Mouse (Mus musculus) adrenal gland (tissue): ENCODE results near the gene Txnl4b.

ENCODE experiments used
- intact Hi-C: fragments of 180-260 bp; cut with DNase I; formaldehyde crosslinking; loops from one replicate; pipeline ENCODE4 v1.15.1; 2025

Gene Txnl4b

DNA sequence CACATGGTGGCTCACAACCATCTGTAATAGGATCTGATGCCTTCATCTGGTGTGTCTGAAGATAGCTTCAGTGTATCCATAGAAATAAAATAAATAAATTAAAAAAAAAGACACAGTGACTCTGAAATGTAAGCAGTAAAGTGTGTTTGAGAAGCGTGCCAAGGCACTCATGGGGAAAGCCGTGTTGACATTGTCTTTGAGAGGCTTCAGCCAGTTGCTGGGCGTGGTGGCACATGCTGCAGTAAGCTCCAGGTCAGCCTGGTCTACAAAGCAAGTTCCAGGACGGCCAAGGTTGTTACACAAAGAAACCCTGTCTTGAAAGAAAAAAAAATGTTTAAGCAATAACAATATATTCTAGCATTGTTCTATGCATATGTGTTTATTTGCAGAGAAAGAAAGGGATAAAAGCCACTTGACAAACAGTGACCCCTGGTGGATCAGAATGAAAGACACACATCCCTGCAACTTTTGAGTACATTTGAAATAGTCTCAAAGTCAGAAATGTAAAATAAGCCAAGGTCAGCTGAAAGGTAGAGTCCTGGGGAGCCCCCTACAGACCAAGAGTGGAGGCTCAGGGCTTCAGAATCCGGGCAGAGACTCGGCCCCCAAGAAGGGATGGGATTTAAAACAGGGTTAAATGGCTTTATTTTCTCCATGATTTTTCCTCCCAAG, 27.6 kb downstream of the Txnl4b start:
- intact Hi-C loops: no loop called here

DNA sequence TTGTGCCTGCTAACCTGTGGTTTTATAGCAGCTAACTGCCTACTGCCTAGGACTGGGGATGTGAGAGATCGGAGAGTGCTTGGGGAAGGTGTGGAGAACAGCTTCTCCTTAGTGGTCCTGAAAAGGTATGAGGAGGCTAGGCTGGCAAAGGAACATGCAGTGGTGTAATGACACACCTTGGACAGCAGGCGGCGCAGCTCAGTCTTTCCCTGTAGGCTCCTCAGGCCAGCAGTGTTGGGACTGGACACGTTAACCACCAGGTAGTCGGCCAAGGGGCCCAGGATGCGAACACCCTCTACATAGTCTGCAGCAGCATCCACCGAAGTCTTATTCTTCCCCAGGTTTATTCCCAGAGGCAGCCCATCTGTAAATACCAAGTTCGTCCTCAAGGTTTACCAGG, 30.2 kb downstream of the Txnl4b start:
- intact Hi-C loops: no loop called here

- intact Hi-C loops: loop anchor here (2.0 kb wide), 1 partner anchor 40 kb away; no protein-coding TSS in a partner anchor
Measured at GRCm38 (mm10) chr8:109606725-109607124, 41.0 kb downstream of the Txnl4b start.

- intact Hi-C loops: loop anchor here (2.0 kb wide), 1 partner anchor 41 kb away; no protein-coding TSS in a partner anchor
Measured at GRCm38 (mm10) chr8:109607650-109608049, 42.0 kb downstream of the Txnl4b start.

- intact Hi-C loops: no loop called here
Measured at GRCm38 (mm10) chr8:109608271-109609152, 42.8 kb downstream of the Txnl4b start, which contains the start of gene Dhodh. Gene Dhodh, minus strand, starts transcription at chr8:109608673.

- intact Hi-C loops: no loop called here
Measured at GRCm38 (mm10) chr8:109609153-109609502, 43.4 kb downstream of the Txnl4b start.

- intact Hi-C loops: no loop called here
Measured at GRCm38 (mm10) chr8:109614243-109615210, 48.8 kb downstream of the Txnl4b start, which contains the start of gene Pkd1l3. Gene Pkd1l3, plus strand, starts transcription at chr8:109614517.

DNA sequence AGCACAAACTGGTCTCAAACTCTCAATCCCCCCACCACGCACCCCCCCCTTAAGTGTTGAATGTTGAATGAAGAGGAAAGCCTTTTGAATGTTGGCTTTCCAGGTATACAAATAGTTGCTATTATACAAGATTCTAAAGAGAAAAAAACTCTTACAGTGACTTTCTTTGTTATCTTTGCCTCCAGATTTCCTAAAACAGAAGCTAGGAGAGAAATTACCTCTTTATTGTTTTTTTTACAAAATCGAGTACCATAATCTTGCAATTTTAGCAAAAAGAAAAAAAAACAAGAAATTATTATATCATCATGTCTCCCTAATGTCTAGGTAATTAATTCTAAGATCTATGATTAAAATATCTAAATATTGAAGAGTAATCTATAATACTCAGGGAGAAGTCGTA, 49.9 kb downstream of the Txnl4b start:
- intact Hi-C loops: no loop called here
